ENCODE assay signal across 28 mouse cellular contexts in the genomic region with DNA sequence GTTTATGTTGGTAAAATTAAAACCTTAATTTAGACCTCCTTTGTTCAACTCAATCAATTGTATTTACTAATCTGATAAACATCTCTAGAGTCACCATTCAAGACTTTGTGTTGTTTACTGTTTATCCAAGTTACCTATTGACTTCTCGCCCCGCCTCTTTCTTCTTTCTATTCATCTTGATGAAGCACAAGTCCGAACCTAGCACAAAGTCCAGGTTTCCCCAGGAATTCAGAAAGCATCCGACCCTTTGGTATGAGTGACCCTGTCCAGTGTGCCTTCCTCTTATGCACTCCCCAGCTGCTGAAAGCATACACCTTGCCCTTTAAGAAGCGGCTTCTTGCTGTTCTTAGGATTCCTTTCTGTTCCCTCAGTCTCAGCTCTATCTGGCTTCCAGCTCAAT. TPM values are rescaled to one million over a fixed set of nuclear protein-coding genes. Genes with fewer than 3 reads are reported as not detected.
A peak's percentile ranks its signal among the peaks of the same experiment; 100 is the strongest.
DNase-seq lines count a peak whose midpoint lies in the region; ATAC-seq and TF ChIP-seq lines count a peak whose summit lies in the region.
"Had no signal": no experiment of that assay in that cellular context is flagged by ENCODE, and none has a peak within 500 bp of the region (broad histone marks: within the 10 kb centered on the region; RNA-seq: fewer than 3 reads in every experiment).

No protein-coding gene starts in this region.

- no peak overlapping the region for H3K4me3 ChIP-seq in kidney, adult 2 months (ENCODE audit: insufficient read depth, low read depth, low read length)
- H3K4me3 ChIP-seq in kidney, embryonic 14.5 days (ENCODE audit: low read length) = no peak overlapping the region
- H3K4me3 ChIP-seq: embryonic facial prominence, embryonic 10.5 days; embryonic facial prominence, embryonic 13.5 days; erythroblast, embryonic 14.5 days; forebrain, embryonic 12.5 days; forebrain, embryonic 15.5 days; heart, embryonic 12.5 days; heart, embryonic 15.5 days had no signal

- no peaks in the 10 kb centered on the region for H3K9me3 ChIP-seq in kidney, embryonic 14.5 days (ENCODE audit: control insufficient read depth, low read length)
- H3K9me3 ChIP-seq: embryonic facial prominence, embryonic 10.5 days; embryonic facial prominence, embryonic 13.5 days; forebrain, embryonic 12.5 days; forebrain, embryonic 15.5 days; heart, embryonic 12.5 days; heart, embryonic 15.5 days had no signal

- no peak overlapping the region for H3K27ac ChIP-seq in kidney, adult 2 months (ENCODE audit: insufficient read depth, low read depth, low read length)
- H3K27ac ChIP-seq in kidney, embryonic 14.5 days (ENCODE audit: low read depth, low read length) = no peak overlapping the region
- H3K27ac ChIP-seq: embryonic facial prominence, embryonic 10.5 days; embryonic facial prominence, embryonic 13.5 days; forebrain, embryonic 12.5 days; forebrain, embryonic 15.5 days; heart, embryonic 15.5 days; hindbrain, embryonic 14.5 days had no signal

- no peak overlapping the region for H3K9ac ChIP-seq in kidney, embryonic 14.5 days (ENCODE audit: low read depth, low read length)
- H3K9ac ChIP-seq: embryonic facial prominence, embryonic 13.5 days; forebrain, embryonic 12.5 days; forebrain, embryonic 15.5 days; heart, embryonic 12.5 days; heart, embryonic 15.5 days; hindbrain, embryonic 14.5 days had no signal

- no peak for ATAC-seq in kidney, embryonic 14.5 days (ENCODE audit: low FRiP score, low TSS enrichment)
- ATAC-seq: CD4-positive, CD25-positive, alpha-beta regulatory T cell, adult 4 months; forebrain, embryonic 15.5 days had no signal

- no peaks in the 10 kb centered on the region for H3K4me1 ChIP-seq in kidney, adult 2 months (ENCODE audit: control insufficient read depth, insufficient read depth, low read length)
- no peaks in the 10 kb centered on the region for H3K4me1 ChIP-seq in kidney, embryonic 14.5 days (ENCODE audit: control insufficient read depth, insufficient read depth, low read length)
- H3K4me1 ChIP-seq: embryonic facial prominence, embryonic 10.5 days; embryonic facial prominence, embryonic 13.5 days; forebrain, embryonic 12.5 days; heart, embryonic 12.5 days; heart, embryonic 15.5 days had no signal

- H3K27me3 ChIP-seq in kidney, adult 2 months (replicated peaks; ENCODE audit: control insufficient read depth, insufficient read depth, low read length) = no peaks in the 10 kb centered on the region
- no peaks in the 10 kb centered on the region for H3K27me3 ChIP-seq in kidney, embryonic 14.5 days (ENCODE audit: control insufficient read depth, insufficient read depth, low read length)
- H3K27me3 ChIP-seq: forebrain, embryonic 12.5 days; forebrain, embryonic 15.5 days; heart, embryonic 12.5 days; heart, embryonic 15.5 days had no signal

- WGBS in kidney, adult 2 months = 56% methylated on average over 5 of the region's 5 CpGs
- 82% methylated on average over 5 of the region's 5 CpGs for WGBS in kidney, embryonic 14.5 days

- no peaks in the 10 kb centered on the region for H3K36me3 ChIP-seq in kidney, adult 2 months (ENCODE audit: control insufficient read depth, insufficient read depth, low read length)
- H3K36me3 ChIP-seq in kidney, embryonic 14.5 days (ENCODE audit: control insufficient read depth, insufficient read depth, low read length) = no peaks in the 10 kb centered on the region
- H3K36me3 ChIP-seq: embryonic facial prominence, embryonic 10.5 days; embryonic facial prominence, embryonic 13.5 days; forebrain, embryonic 12.5 days; forebrain, embryonic 15.5 days; heart, embryonic 12.5 days; heart, embryonic 15.5 days had no signal

- no peak for TF ChIP-seq POLR2A in kidney, adult 2 months (IDR thresholded peaks at IDR 0.05; ENCODE audit: low read depth, low read length)

- H3K4me2 ChIP-seq in kidney, embryonic 14.5 days (replicated peaks; ENCODE audit: low read depth, low read length) = no peak overlapping the region
- H3K4me2 ChIP-seq: embryonic facial prominence, embryonic 13.5 days; forebrain, embryonic 12.5 days; forebrain, embryonic 15.5 days; heart, embryonic 12.5 days; heart, embryonic 15.5 days; hindbrain, embryonic 14.5 days had no signal

- TF ChIP-seq CTCF in kidney, adult 2 months (conservative IDR thresholded peaks at IDR 0.05; ENCODE audit: insufficient read depth, insufficient read length, low read depth, low read length) = no peak

- peak; percentile 84 for DNase-seq in kidney, adult 2 months
- peak; percentile 8 for DNase-seq in kidney, postnatal 10 days
- peak; percentile 49 to 58 for DNase-seq in kidney, postnatal 25 days
- DNase-seq in urinary bladder, postnatal 4 days (ENCODE audit: low spot score in 2 of 2) = no peak
- no peak for DNase-seq in cerebellum, postnatal 36 days
- DNase-seq: adrenal gland, adult 2 months; adrenal gland, postnatal 14 days; cerebellum, adult 11 months; cerebellum, adult 2 months; cerebellum, adult 9-11 months; cerebellum, postnatal 25 days; embryo, embryonic 11 days; gastrocnemius, postnatal 25 days; heart, adult 18-20 months; heart, postnatal 10 days; heart, postnatal 36 days had no signal

RNA-seq across cellular contexts. Expression of gene 4921504E06Rik, which starts 41.3 kb away (rescaled TPM):
- not detected in 2 replicates for polyA plus RNA-seq in kidney, adult 2 months (2012; rRNA removed)
- not detected in 2 replicates for polyA plus RNA-seq in kidney, embryonic 14.5 days (2014; fragmentation: Nextera tagmentation; extraction: Ambion mirVana)
- polyA plus RNA-seq: adrenal gland, adult 2 months; C2C12; CD4-positive, CD25-positive, alpha-beta regulatory T cell, adult 4 months; cerebellum, adult 2 months; embryonic facial prominence, embryonic 10.5 days; embryonic facial prominence, embryonic 13.5 days; erythroblast, embryonic 14.5 days; forebrain, embryonic 12.5 days; forebrain, embryonic 15.5 days; gonadal fat pad, adult 2 months; heart, embryonic 12.5 days; heart, embryonic 15.5 days; hindbrain, embryonic 14.5 days had no signal

Comparison
In these comparisons a context has a peak if more than half of its experiments do, and no peak if none do; other contexts are left out.
1. DNase-seq: peak in kidney, adult 2 months (single experiment), kidney, postnatal 10 days (single experiment) and kidney, postnatal 25 days (2 of 2); none in urinary bladder, postnatal 4 days (0 of 2) and cerebellum, postnatal 36 days (0 of 2).